Mouse (Mus musculus) Patski (cell line): Measurements from ENCODE around the gene Entr1. TPM values are rescaled to one million over a fixed set of nuclear protein-coding genes. Genes with fewer than 3 reads are reported as not detected.

Source experiments
- ATAC-seq: fragments of 100-300 bp; one replicate; pipeline ENCODE4 v1.8.0; 2021
- CTCF ChIA-PET: fragments of 350-600 bp; sonication (Branson Sonifier 250); formaldehyde crosslinking; loops from one replicate; lab custom pipeline; 2022; ENCODE audit warnings: inconsistent platforms; lab: Charles Lee
- POLR2A ChIA-PET: fragments of 350-600 bp; sonication (Branson Sonifier 250); formaldehyde crosslinking; loops from one replicate; lab custom pipeline; 2022; ENCODE audit warnings: antibody characterized with exemption, inconsistent platforms; lab: Charles Lee
- DNase-seq: peaks from one replicate; pipeline ENCODE4 v3.0.0-alpha.2; 2011; ENCODE audit warnings: low read depth, low spot score
- H3K27me3 ChIP-seq: fragments of 371-371 bp; one replicate; pipeline ENCODE4 v1.5.1; 2021
- CTCF ChIP-seq: fragments of 100-300 bp; IDR thresholded peaks from one replicate; pipeline ENCODE4 v1.5.1; 2021
- in situ Hi-C: fragments of 300-500 bp; cut with MboI; formaldehyde crosslinking; loops from 3 replicates; pipeline ENCODE4 v1.11.1; 2018; ENCODE audit warnings: low pct_unique_long_range_greater_than_20kb, mixed read lengths
- polyA plus RNA-seq: library from polyadenylated mRNA; unstranded; gene quantifications from one replicate; pipeline ENCODE4 v1.2.3, GENCODE M21; 2021

Entr1 gene
- polyA plus RNA-seq, 1 experiment from 2014 or later = 89.9 TPM

- no peak for DNase-seq
- CTCF ChIA-PET = no interaction called here
- TF ChIP-seq CTCF = no peak
- no peak for ATAC-seq
- H3K27me3 ChIP-seq = no peaks in the 10 kb centered on the region
- POLR2A ChIA-PET = interaction anchor here (0.7 to 1.8 kb wide), 3 partner anchors 18 to 34 kb away, joined by 3 to 4 read pairs (median 3); no protein-coding TSS in a partner anchor
- in situ Hi-C loops = no loop called here
These were observed 35.8 kb downstream of the Entr1 start for GRCm38 (mm10) chr2:26353066-26353980.

GRCm38 (mm10) chr2:26352291-26352910, 36.7 kb downstream of the Entr1 start:
- peak; percentile 12 for ATAC-seq
- TF ChIP-seq CTCF = no peak
- no peaks in the 10 kb centered on the region for H3K27me3 ChIP-seq
- ChIA-PET POLR2A (interaction anchor here (0.5 to 1.8 kb wide), 5 partner anchors 20 to 1129 kb away, joined by 3 to 14 read pairs (median 6); no protein-coding TSS in a partner anchor), CTCF (interaction anchor here (0.9 to 1.6 kb wide), 3 partner anchors 13 to 34 kb away, joined by 3 to 7 read pairs (median 4); no protein-coding TSS in a partner anchor)
- in situ Hi-C loops = no loop called here
- DNase-seq = no peak

GRCm38 (mm10) chr2:26351358-26352290, 37.5 kb downstream of the Entr1 start, which contains the start of gene Dnlz:
TSS of gene Dnlz (minus strand) at chr2:26352110.
- in situ Hi-C loops = no loop called here
- no peaks in the 10 kb centered on the region for H3K27me3 ChIP-seq
- peak; percentile 37 for DNase-seq
- peak; percentile 41 for ATAC-seq
- CTCF ChIA-PET = interaction anchor here (0.7 to 1.6 kb wide), 4 partner anchors 14 to 52 kb away, joined by 3 to 7 read pairs (median 4); no protein-coding TSS in a partner anchor
- POLR2A ChIA-PET = interaction anchor here (0.5 to 1.8 kb wide), 9 partner anchors 20 to 1128 kb away, joined by 3 to 14 read pairs (median 3); partner anchors contain the start of gene Snapc4
- no peak for TF ChIP-seq CTCF

GRCm38 (mm10) chr2:26348241-26348640, 40.9 kb downstream of the Entr1 start:
- DNase-seq (no peak), ATAC-seq (no peak)
- CTCF ChIA-PET = no interaction called here

GRCm38 (mm10) chr2:26342609-26343490, 46.3 kb downstream of the Entr1 start:
- no peak for TF ChIP-seq CTCF
- in situ Hi-C loops = no loop called here
- ATAC-seq = no peak
- ChIA-PET CTCF (interaction anchor here (3.7 to 4.1 kb wide), 2 partner anchors 12 to 17 kb away, joined by 14 to 22 read pairs; no protein-coding TSS in a partner anchor), POLR2A (no interaction called here)
- DNase-seq = no peak
- no peaks in the 10 kb centered on the region for H3K27me3 ChIP-seq

More at GRCm38 (mm10) chr2:26348241-26348640, 40.9 kb downstream of the Entr1 start:
- in situ Hi-C loops = no loop called here
- TF ChIP-seq CTCF = no peak
- POLR2A ChIA-PET = no interaction called here
- H3K27me3 ChIP-seq = no peaks in the 10 kb centered on the region

- no peaks in the 10 kb centered on the region for H3K27me3 ChIP-seq
- in situ Hi-C loops = no loop called here
- no peak for TF ChIP-seq CTCF
- DNase-seq = no peak
- ChIA-PET CTCF (interaction anchor here (0.9 to 4.1 kb wide), 3 partner anchors 11 to 220 kb away, joined by 3 to 22 read pairs (median 14); no protein-coding TSS in a partner anchor), POLR2A (no interaction called here)
- ATAC-seq = no peak
These were observed 47.1 kb downstream of the Entr1 start for GRCm38 (mm10) chr2:26342044-26342443.

- ATAC-seq (no peak), DNase-seq (no peak)
- ChIA-PET POLR2A (interaction anchor here (1.0 kb wide), 1 partner anchor 45 kb away, joined by 3 read pairs; no protein-coding TSS in a partner anchor), CTCF (interaction anchor here (0.9 to 4.1 kb wide), 3 partner anchors 11 to 220 kb away, joined by 3 to 22 read pairs (median 14); no protein-coding TSS in a partner anchor)
- in situ Hi-C loops = no loop called here
- no peaks in the 10 kb centered on the region for H3K27me3 ChIP-seq
- no peak for TF ChIP-seq CTCF
These were observed 47.6 kb downstream of the Entr1 start for GRCm38 (mm10) chr2:26341510-26341981.

GRCm38 (mm10) chr2:26339204-26339551, 49.9 kb downstream of the Entr1 start:
- DNase-seq (no peak), ATAC-seq (no peak)
- in situ Hi-C loops = no loop called here
- ChIA-PET CTCF (interaction anchor here (3.7 to 4.1 kb wide), 2 partner anchors 8 to 14 kb away, joined by 14 to 22 read pairs; no protein-coding TSS in a partner anchor), POLR2A (no interaction called here)
- TF ChIP-seq CTCF = no peak
- no peaks in the 10 kb centered on the region for H3K27me3 ChIP-seq
